Mouse (Mus musculus) frontal cortex, adult (tissue): ENCODE data around the gene Otogl.

ENCODE experiments used
- ATAC-seq: cut with Nextera tagmentation; 2 replicates; pipeline ENCODE4 v1.9.2; 2017; ENCODE audit warnings: mild to moderate bottlenecking, moderate library complexity, mixed read lengths; ENCODE audit not compliant: low TSS enrichment

Otogl gene

DNA sequence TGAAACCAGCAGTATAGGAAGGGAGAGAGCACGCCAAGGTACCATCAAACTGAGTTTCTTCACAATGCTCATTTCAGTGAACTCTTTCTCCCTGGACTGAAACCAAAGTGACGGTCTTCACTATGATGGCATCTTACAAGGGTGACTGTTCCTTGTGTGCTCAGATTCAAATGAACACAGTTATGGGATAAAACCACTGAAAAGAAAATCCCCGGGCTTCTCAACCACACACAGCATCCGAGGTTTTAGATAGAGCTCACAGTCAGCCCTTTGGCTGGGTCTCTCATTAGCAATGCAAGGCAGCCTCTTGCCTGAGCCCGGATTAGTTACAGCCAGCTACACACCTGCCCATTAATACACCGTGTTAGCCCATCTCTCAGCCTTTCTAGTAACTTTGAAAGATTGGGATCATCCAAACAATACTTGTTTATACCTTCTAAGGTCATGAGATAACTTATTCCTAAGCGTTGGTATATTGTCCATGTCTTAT is at the start of gene Otogl:
Gene Otogl, minus strand, starts transcription at position 51 of the 490 bp plus-strand sequence.
- ATAC-seq: no peak

DNA sequence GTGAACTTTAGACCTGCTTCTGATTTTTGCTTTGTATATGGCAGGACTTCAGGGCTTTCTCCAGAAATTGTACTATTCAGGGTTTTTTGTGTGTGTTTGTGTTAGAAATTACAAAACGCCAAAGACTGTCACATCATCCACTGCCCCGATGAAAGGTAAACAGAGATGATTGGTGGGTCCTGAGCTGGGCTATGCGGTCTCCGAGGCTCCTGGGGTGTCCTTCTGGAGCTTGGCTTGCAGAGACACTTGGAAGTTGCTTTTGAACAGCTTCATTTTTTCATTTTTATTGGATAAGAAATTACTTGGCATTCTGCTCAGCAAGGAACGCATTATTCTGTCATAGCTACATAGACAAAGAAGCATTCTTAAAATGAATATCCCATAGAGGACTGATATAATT is 44.7 kb upstream of the Otogl start:
- no peak for ATAC-seq

DNA sequence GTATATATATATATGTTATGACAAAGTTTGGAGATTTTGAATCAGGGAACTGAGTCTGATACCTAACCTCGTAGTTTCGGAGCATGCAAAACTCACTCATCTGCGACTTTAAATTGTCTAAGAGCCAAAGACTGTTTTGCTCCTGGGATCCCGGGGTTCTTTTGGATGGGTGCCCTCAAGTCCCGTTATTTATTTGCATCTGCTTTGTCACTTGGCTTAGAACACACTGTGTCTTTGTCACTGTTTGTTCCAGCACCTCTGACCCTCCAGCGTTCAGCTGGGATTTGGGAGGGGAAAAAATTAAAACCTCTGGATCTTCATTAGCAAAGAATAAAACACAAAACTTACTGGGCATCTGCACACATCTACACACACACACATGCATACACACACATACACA is 42.5 kb upstream of the Otogl start:
- ATAC-seq: no peak

DNA sequence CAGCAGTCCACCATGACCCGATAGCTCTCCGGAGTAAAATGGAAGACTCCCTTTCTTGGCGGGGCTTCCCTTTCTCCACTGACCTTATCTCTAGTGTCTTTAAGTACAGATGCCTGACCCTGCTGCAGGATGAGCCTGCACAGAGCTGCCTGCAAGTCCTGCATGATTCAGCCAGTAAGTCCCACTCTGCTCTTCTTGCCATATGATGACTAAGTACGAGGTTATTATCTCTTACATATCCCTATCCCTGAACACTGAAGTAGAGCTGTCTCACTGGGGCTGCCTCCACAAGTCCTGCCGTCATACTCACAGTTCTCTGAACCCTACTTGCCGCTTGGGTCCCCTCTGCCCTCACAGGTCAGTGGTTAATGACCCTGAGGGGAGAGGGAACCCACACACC is 39.7 kb upstream of the Otogl start:
- peak; percentile 54; the same call in 1 of the 2 replicates for ATAC-seq

DNA sequence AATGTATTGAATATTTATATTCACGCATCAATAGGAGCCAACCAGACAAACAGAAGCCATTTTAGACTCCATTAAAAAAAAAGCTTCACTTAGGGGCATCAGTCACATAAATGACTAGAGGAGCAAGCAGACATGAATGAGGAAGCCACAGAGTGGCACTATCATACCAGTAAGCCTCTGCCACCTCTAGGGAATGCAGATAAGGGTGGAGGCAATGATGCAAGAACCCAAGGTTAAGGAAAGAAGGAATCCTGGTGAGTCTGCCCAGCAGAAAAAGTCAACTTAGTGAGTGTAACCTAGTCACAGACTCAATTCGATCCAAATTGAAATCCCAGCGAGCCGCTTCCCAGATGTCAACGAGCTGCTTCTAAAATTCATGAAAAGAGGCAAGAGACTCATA is 38.0 kb upstream of the Otogl start:
- ATAC-seq: peak; percentile 83

DNA sequence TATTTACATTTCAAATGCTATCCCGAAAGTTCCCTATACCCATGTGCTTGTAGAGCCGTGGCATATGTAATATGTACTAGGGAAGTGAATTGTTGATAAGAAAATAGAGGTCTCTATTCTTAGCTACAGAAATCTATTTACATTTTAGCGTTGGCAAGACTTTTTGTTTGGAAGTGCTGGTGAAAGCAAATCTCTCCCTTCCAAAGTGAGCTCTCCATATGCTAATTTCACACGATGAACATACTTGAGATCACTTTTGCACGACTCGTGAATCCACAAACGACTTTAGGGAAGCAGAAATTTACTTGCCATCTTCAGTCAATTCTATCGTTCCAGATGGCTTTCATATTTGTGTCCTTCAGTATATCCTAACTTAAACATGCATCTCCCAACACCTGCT is 36.7 kb upstream of the Otogl start:
- ATAC-seq: no peak

DNA sequence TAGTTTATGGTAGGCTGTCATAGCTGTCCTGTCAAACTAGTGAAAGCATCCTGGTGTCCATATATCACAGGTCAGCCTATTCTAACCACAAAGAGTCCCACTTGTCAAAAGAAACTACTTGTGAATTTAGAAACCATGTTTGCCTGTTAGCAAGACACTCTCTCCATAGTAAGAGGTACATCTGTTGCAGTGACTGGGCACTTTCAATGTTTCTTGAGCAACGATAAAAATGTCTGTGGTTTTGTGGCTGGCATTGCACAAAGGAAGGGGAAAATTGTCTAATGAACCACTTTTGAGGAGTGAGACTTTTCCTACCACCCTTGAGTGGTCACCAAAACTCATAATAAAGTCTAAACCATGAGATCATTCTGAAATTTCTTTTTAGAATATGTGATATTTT is 36.1 kb upstream of the Otogl start:
- ATAC-seq: no peak

DNA sequence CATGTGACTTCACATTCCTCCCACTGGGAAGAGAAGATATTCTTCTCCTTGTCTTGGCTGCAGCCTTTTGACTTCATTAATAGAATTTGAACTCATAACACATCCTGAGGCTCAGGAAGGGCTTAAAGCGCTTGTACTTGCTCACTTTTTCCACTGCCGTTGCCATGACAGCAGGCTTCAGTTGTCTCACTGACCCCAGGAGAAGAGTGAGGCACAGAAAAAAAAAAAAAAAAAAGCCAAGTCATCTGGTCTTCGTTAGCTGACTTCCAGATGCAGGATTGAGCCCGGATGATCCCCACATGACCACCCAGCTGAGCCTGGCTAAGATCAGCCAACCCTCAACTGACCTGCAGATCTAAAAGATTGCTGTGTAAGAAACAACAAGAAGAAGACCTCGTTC is 34.4 kb upstream of the Otogl start:
- ATAC-seq: no peak

DNA sequence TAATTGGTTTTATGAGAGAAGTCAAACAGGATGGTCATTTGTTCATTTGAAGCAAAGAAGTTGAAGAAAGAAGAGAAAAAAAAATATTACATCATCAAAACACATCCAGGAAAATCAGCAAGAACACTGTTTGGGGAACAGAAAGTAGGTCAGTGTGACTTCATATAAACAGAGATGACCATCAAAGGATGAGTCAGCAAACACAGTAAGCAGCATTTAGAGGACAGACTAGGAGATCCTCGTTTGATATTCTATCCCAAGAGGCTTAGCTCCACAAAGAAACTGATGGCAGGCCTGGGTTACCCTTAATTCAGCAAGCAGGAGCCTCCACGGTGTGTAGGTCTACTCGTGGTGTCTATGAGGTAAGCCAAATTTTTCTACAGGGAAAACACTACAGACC is 31.9 kb upstream of the Otogl start:
- no peak for ATAC-seq

DNA sequence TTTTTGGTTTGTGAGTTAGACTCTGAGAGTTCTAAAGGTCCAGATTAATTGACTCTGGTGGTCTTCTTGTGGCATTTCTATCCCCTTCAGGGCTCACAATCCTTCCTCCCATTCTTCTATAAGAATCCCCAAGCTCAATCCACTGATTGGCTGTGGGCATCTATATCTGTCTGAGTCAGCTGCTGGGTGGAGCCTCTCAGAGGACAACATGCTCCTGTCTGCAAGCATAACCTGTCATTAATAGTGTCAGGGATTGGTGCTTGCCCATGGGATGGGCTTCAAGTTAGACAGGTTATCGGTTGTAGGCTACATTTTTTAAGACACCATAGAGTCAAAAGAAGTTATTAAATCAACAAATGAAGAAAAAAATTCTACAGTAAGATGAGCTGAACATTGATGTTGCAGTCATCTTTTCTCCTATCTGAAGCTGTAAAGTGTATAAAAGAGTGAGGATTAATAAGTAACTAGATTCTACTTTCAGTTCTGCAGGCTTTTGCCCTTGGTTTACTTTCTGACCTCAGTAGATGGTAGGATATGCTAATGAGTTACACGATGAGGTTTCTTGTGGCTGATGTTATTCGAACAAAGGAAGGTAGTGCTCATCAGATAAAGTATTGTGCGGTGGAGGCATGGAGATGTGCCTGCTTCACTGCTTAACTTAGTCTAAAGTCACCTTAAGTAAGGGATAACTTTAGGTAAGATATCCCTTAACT is 29.4 kb upstream of the Otogl start:
- ATAC-seq: no peak

DNA sequence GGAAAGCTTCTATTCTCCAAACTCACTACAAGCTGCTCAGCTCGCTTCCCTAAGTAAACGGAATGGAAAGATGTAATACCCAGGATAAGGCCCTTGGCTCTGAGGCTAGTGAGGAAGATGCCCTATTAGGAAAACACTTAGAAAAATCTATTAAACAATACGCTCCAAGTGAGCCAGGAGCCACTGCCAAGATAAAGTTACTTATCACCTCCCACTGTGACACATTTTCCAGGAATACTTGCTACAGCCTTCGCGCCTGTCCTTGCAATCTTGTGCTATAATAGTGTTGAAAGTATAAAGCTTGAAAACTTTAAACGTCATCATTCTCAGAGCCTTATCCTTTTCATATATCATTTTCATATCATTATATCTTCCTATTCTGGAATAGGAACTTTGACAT is 28.4 kb upstream of the Otogl start:
- peak; percentile 95 for ATAC-seq

DNA sequence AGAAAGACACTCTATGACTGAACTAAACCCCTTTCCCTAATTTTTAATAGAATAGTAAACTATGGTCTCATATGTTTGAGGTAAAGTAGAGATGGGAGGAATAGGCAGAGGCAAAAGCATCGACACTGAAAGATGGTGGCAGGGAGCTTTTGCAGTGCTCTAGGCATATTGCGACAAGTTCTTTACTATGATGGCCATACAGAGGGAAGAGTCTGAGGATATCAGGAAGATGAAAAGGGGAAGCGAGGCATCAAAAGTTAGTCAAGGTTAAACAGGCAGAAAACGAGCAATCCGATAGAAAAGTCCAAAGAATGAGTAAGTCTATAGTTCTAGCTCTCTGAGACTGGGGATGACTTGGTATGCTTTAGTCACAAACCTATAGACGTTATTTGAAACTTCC is 27.9 kb upstream of the Otogl start:
- 0 out of 2 replicates have a peak, but pooled peaks have one; percentile 11 for ATAC-seq

DNA sequence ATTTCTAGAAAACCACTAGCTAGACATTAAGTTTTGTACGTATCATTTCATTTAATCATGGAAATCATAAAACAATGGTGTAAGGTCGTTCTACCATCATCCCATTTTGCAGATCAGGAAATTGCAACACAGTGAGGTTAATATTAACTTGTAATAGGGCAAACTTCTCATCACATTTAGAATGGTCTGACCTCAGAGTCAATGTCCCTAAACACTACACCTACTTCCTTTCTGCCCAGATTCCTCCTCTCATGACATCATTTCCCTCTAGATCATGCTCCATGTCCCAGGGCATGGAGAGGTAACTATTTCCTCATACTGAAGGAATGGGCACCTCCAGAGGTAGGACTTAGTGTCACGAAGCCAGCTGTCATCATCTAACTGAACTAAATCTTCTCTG is 22.1 kb upstream of the Otogl start:
- no peak for ATAC-seq

DNA sequence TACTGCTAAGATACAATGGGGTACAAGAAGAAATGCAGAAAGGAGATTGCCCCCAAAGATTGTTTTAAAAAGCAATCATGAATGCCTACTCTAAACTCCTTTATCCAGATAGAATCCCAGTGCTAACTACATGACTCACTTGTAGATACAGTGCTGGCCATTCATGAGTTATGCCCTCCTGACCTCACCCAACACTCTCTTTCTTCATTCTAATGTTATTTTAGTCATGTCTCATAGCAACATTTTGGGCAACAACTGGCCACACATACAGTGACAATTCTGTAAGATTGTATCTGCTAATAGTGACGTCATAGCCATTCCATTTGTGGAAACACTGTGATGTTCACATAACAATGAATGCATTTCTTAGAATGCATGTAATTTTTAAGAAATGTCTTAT is 21.6 kb upstream of the Otogl start:
- ATAC-seq: no peak

DNA sequence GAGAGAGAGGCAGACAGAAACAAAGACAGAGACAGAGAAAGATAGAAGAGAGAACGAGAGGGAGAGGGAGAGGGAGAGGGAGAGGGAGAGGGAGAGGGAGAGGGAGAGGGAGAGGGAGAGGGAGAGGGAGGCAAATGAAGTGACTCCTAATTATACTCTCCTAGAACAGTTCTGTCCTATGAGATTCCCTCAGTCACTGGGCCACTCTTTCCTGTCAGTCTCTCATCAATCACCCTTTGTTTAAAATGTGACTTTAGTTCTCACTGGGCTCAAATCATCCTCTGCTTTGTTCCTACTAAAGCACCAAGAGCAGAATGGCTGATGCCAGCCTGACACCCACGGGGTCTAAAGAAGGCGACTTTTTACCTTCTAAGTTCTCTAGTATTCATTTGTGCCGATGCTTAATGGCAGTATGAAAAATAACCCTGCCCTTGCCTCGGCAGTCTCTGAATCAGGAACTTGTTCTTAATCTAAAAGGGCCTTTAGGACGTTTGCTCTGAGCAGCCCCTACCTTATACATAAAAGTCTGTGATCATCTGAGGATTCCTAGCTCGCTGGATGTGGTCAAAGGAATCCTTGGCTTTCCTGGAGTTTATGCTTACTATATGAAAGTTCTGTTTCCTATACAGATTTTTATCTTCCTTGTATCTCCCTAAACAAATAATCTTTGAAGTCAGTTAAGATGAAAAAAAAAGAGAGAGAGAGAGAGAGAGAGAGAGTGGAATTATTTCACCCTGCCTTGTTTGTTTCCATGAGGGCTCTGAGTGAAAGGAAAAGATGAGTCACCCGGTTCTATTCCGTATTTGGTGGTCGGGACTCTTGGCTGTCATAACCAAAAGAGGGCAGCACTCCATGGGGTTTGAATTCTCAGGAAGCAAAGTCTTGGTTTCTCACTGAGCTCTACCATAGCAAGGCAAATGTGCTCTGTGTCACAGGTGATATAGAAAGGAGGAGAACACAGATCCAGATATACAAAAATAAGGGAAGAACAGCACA is 20.2 kb upstream of the Otogl start:
- ATAC-seq: peak; percentile 97

DNA sequence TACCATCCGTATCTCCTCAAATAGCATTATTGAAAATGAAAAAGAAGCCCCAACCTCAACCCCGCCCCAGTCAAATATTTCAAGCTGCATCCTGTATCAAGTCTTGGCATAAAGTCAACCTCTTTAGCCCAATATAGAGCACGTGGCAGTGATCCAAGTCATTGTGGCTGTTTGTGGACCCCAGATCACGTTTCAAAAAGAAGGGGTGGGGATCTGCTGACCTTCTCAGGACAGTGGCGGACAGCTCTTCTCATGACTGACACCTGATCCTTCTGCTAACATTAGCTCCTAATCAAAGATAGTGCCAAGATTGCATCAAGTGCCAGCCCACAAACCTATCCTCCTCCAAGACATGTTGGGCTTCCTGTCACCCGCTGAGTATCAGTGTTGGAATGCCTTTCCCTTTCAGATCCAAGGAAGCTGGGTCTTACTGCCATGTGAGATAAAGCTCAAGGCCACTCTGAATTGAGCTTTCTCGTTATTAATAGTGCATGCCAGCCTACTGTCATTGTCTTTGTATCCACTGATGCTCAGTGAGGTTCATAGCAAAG is 18.6 kb upstream of the Otogl start:
- no peak for ATAC-seq

DNA sequence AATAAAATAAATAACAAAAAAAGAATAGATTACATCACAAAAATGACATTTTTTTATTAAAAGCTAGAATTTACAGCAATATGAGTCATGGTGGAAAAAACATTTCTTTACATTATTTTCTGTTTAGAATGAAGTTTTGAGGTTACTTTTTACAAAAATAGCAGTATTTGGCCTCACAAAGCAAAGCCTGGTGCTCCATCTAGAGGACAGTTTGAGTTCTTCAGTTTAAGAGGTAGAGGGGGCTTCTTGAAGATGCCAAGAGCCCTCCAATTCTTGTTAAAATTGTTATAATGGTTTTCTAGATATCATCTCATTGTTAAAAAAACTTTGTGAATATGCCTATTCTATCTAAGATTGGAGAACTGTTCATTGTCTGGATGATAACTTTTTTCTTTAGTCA is 13.4 kb upstream of the Otogl start:
- ATAC-seq: no peak

DNA sequence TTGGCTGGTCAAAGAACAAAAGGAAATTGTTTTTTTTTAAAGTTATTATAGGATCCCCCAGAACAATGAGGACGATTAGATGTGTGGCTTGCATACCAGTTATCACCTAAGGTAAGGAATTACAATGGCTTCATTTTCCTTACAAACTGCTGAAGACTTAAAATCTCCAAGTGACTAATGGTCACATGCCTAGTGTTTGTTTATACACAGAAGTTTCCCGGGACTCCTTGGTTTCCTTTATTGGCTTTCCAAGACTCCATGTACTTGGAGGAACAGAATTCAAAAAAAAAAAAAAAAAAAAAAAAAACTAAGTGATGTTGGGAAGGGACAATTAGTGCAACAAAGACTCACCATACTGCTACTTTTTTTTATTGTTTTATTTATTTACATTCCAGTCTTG is 11.9 kb upstream of the Otogl start:
- no peak for ATAC-seq

DNA sequence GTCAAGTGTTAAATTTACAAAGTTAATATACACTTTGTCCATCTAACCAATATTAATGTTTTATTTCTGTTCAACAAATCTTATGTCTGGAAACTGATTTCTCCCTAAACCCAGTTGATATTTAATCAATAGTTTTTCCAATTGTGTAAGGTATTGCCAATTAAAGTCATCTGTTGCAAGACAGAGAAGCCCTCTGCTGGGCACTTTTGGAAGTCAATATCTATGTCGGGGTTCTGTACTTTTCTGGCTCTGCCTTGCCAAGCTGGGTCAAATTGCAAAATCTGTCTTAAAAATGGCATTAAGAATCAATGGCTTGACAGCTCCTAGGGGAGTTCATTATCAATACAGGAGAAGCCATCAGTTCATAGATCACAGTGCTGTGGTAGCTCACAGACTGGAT is 10.8 kb upstream of the Otogl start:
- ATAC-seq: no peak

DNA sequence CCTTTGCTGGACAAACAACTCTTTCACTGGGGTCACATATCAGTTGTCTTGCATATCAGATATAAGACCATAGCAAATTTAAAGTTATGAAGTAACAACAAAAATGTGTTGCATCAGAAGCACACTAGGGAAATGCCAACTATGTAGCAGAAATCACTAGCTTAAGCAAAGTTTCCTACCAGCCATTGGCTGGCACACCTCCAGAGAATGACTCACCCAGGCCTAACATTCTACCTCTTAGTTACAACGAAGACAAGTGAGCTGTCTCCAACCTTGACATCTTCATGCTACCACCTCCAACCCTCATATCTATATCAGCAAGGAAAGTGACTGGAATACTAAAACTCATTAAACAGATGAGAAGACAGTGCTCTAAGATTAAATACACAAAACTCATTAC is 9.6 kb upstream of the Otogl start:
- ATAC-seq: no peak

DNA sequence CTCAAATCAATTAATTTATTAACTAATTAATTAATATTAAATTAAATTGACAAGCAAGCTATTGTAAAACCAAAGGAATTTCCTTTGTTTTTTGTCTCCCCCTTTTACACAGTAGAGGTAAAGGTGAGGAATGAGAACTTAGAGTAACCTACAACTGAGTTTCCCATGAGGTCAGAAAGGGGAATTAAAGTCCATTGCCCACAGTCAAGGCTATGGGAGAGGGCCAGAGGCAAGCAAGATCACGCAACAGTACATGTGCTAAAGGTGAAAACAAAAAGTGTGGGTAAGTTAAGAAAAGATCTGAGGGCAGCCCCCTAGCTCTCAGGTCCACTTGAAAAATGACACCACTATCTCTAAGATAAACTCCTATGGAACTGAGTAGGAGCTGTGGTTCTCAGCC is 9.2 kb upstream of the Otogl start:
- ATAC-seq: no peak

DNA sequence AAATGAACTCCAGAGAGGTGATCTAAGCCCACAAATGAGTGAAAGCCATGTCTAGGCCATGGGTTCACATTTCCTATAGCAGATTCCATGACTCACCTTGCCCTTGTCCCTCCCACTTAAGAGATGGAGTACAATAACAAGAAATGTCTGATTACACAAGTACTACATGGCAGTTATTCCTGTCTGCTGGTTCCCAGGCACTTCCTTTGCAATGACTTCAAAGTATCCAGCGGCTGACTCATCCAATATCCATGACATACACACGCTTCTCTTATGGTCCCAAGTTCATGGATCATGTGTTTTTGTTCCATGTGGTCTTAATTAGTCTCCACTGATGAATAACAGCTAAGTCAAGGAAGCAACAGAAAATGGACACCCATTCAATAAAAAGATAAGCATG is 1.1 kb upstream of the Otogl start:
- ATAC-seq: no peak

DNA sequence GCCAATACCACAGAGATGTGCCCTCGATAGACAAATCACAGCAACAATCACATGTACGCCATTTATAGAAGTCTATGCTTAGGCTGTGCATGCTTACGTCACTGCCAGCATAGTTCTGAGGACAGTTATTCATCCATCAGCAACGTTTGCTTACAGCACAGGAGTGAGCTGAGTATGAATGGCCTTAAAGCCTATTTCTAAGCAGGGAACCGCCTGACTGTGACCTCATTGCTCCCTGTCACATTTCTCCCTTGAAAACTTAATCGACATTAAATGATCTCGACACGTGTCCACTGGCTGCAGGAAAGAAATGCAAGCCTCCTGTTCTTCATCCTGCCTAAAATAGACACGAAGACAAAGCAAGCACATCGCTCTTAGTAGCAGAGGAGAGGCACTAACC is 5.5 kb downstream of the Otogl start:
- ATAC-seq: peak; percentile 50
